Mouse (Mus musculus): Measurements from ENCODE around the gene Pmis2. TPM values are rescaled to one million over a fixed set of nuclear protein-coding genes. Genes with fewer than 3 reads are reported as not detected.

Pmis2 gene
- polyA plus RNA-seq, 1 experiment from 2014 or later = not detected

GRCm38 (mm10) chr7:30629013-30629412, 42.4 kb downstream of the Pmis2 start:
- Histone ChIP-seq H3K9ac (no peak overlapping the region), H3K36me3 (peaks cover 4% of the 10 kb centered on the region; the same call in 1 of the 2 replicates), H3K4me2 (no peak overlapping the region), H3K27ac (no peak overlapping the region), H3K9me3 (no peaks in the 10 kb centered on the region), H3K4me1 (peaks cover 12% of the 10 kb centered on the region), H3K4me3 (replicated peaks) (no peak overlapping the region), H3K27me3 (replicated peaks) (peaks cover 21% of the 10 kb centered on the region)
- no peak for ATAC-seq (ENCODE audit: insufficient read depth, low FRiP score, low read depth)

GRCm38 (mm10) chr7:30626647-30627046, 44.8 kb downstream of the Pmis2 start:
- H3K36me3 ChIP-seq = peaks cover 17% of the 10 kb centered on the region
- H3K4me2 ChIP-seq = no peak overlapping the region; the same call in 1 of the 2 replicates
- no peaks in the 10 kb centered on the region for H3K27me3 ChIP-seq (replicated peaks)
- H3K9me3 ChIP-seq = no peaks in the 10 kb centered on the region
- H3K27ac ChIP-seq = no peak overlapping the region
- peaks cover 8% of the 10 kb centered on the region for H3K4me1 ChIP-seq
- 83% methylated on average over 5 of the region's 5 CpGs for WGBS
- no peak overlapping the region for H3K9ac ChIP-seq
- ATAC-seq (ENCODE audit: insufficient read depth, low FRiP score, low read depth) = no peak
- no peak overlapping the region for H3K4me3 ChIP-seq (replicated peaks)

GRCm38 (mm10) chr7:30625530-30626384, 45.6 kb downstream of the Pmis2 start, which contains the start of gene Cox6b1:
Gene Cox6b1, minus strand, starts transcription at chr7:30626151.
- peak; percentile 89 for ATAC-seq (ENCODE audit: insufficient read depth, low FRiP score, low read depth)
- no peaks in the 10 kb centered on the region for H3K27me3 ChIP-seq (replicated peaks)
- H3K9ac ChIP-seq = peak within 1 kb of the TSS; percentile 72
- H3K36me3 ChIP-seq = peaks cover 17% of the 10 kb centered on the region
- peak within 1 kb of the TSS; percentile 72 for H3K4me3 ChIP-seq (replicated peaks)
- H3K9me3 ChIP-seq = no peaks in the 10 kb centered on the region
- peak within 1 kb of the TSS; percentile 66 for H3K4me2 ChIP-seq
- WGBS = under 1% methylated on average over 44 of the region's 44 CpGs
- peaks cover 8% of the 10 kb centered on the region for H3K4me1 ChIP-seq
- H3K27ac ChIP-seq = peak within 1 kb of the TSS; percentile 46; the same call in 1 of the 2 replicates

Other genes with a start within 250 kb of the Pmis2 start
- gene Nfkbid, start 249.9 kb downstream of the Pmis2 start, polyA plus RNA-seq (2015; fragmentation: Nextera tagmentation; extraction: Ambion mirVana) = 2.5 and 2.6 TPM in 2 replicates
- 38.6 and 46.5 TPM in 2 replicates for gene Aplp1, start 226.1 kb downstream of the Pmis2 start, polyA plus RNA-seq (2015; fragmentation: Nextera tagmentation; extraction: Ambion mirVana)
- 4.7 and 6.0 TPM in 2 replicates for gene Kirrel2, start 213.9 kb downstream of the Pmis2 start, polyA plus RNA-seq (2015; fragmentation: Nextera tagmentation; extraction: Ambion mirVana)
- gene Nphs1, start 213.3 kb downstream of the Pmis2 start, polyA plus RNA-seq (2015; fragmentation: Nextera tagmentation; extraction: Ambion mirVana) = 3.7 and 5.7 TPM in 2 replicates
- gene Prodh2, start 178.0 kb downstream of the Pmis2 start, polyA plus RNA-seq (2015; fragmentation: Nextera tagmentation; extraction: Ambion mirVana) = 3.8 and 5.0 TPM in 2 replicates
- 7.3 and 8.7 TPM in 2 replicates for gene Arhgap33, start 136.5 kb downstream of the Pmis2 start, polyA plus RNA-seq (2015; fragmentation: Nextera tagmentation; extraction: Ambion mirVana)
- 49.6 and 51.0 TPM in 2 replicates for gene Hspb6, start 119.4 kb downstream of the Pmis2 start, polyA plus RNA-seq (2015; fragmentation: Nextera tagmentation; extraction: Ambion mirVana)
- 11.1 and 13.5 TPM in 2 replicates for gene Proser3, start 119.3 kb downstream of the Pmis2 start, polyA plus RNA-seq (2015; fragmentation: Nextera tagmentation; extraction: Ambion mirVana)
- gene Lin37, start 111.8 kb downstream of the Pmis2 start, polyA plus RNA-seq (2015; fragmentation: Nextera tagmentation; extraction: Ambion mirVana) = 55.0 and 66.3 TPM in 2 replicates
- gene U2af1l4, start 108.3 kb downstream of the Pmis2 start, polyA plus RNA-seq (2015; fragmentation: Nextera tagmentation; extraction: Ambion mirVana) = 82.5 and 85.7 TPM in 2 replicates
- 11.1 and 11.5 TPM in 2 replicates for gene Gm49396, start 108.3 kb downstream of the Pmis2 start, polyA plus RNA-seq (2015; fragmentation: Nextera tagmentation; extraction: Ambion mirVana)
- 135 and 138 TPM in 2 replicates for gene Psenen, start 108.0 kb downstream of the Pmis2 start, polyA plus RNA-seq (2015; fragmentation: Nextera tagmentation; extraction: Ambion mirVana)
- 2.2 and 3.5 TPM in 2 replicates for gene Igflr1, start 106.2 kb downstream of the Pmis2 start, polyA plus RNA-seq (2015; fragmentation: Nextera tagmentation; extraction: Ambion mirVana)
- 7.6 and 8.4 TPM in 2 replicates for gene Kmt2b, start 82.9 kb downstream of the Pmis2 start, polyA plus RNA-seq (2015; fragmentation: Nextera tagmentation; extraction: Ambion mirVana)
- gene Zbtb32, start 72.7 kb downstream of the Pmis2 start, polyA plus RNA-seq (2015; fragmentation: Nextera tagmentation; extraction: Ambion mirVana) = 0.81 and 0.90 TPM in 2 replicates
- gene Upk1a, start 58.8 kb downstream of the Pmis2 start, polyA plus RNA-seq (2015; fragmentation: Nextera tagmentation; extraction: Ambion mirVana) = 6.8 and 7.4 TPM in 2 replicates
- 994 and 1,014 TPM in 2 replicates for gene Cox6b1, start 45.5 kb downstream of the Pmis2 start, polyA plus RNA-seq (2015; fragmentation: Nextera tagmentation; extraction: Ambion mirVana)
- not detected in 2 replicates for gene Etv2, start 35.8 kb downstream of the Pmis2 start, polyA plus RNA-seq (2015; fragmentation: Nextera tagmentation; extraction: Ambion mirVana)
- 110 and 111 TPM in 2 replicates for gene Rbm42, start 21.3 kb downstream of the Pmis2 start, polyA plus RNA-seq (2015; fragmentation: Nextera tagmentation; extraction: Ambion mirVana)
- 39.1 and 47.7 TPM in 2 replicates for gene Haus5, start 6.6 kb downstream of the Pmis2 start, polyA plus RNA-seq (2015; fragmentation: Nextera tagmentation; extraction: Ambion mirVana)
- 4.2 and 6.6 TPM in 2 replicates for gene 2200002J24Rik, start 27.3 kb upstream of the Pmis2 start, polyA plus RNA-seq (2015; fragmentation: Nextera tagmentation; extraction: Ambion mirVana)
- gene Atp4a, start 40.6 kb upstream of the Pmis2 start, polyA plus RNA-seq (2015; fragmentation: Nextera tagmentation; extraction: Ambion mirVana) = 4.9 and 9.2 TPM in 2 replicates
- 227 and 239 TPM in 2 replicates for gene Tmem147, start 57.9 kb upstream of the Pmis2 start, polyA plus RNA-seq (2015; fragmentation: Nextera tagmentation; extraction: Ambion mirVana)
- 0.50 and 0.73 TPM in 2 replicates for gene Gapdhs, start 72.1 kb upstream of the Pmis2 start, polyA plus RNA-seq (2015; fragmentation: Nextera tagmentation; extraction: Ambion mirVana)
- 8.4 and 17.9 TPM in 2 replicates for gene Sbsn, start 79.9 kb upstream of the Pmis2 start, polyA plus RNA-seq (2015; fragmentation: Nextera tagmentation; extraction: Ambion mirVana)
- gene Dmkn, start 92.2 kb upstream of the Pmis2 start, polyA plus RNA-seq (2015; fragmentation: Nextera tagmentation; extraction: Ambion mirVana) = 70.8 and 142 TPM in 2 replicates
- gene Krtdap, start 116.3 kb upstream of the Pmis2 start, polyA plus RNA-seq (2015; fragmentation: Nextera tagmentation; extraction: Ambion mirVana) = 96.1 and 227 TPM in 2 replicates
- 14.9 and 26.5 TPM in 2 replicates for gene Ffar2, start 152.2 kb upstream of the Pmis2 start, polyA plus RNA-seq (2015; fragmentation: Nextera tagmentation; extraction: Ambion mirVana)
- gene Ffar3, start 184.6 kb upstream of the Pmis2 start, polyA plus RNA-seq (2015; fragmentation: Nextera tagmentation; extraction: Ambion mirVana) = 0.31 and 0.41 TPM in 2 replicates
- 0.26 and 0.30 TPM in 2 replicates for gene Ffar1, start 190.0 kb upstream of the Pmis2 start, polyA plus RNA-seq (2015; fragmentation: Nextera tagmentation; extraction: Ambion mirVana)
- 0.15 and 0.22 TPM in 2 replicates for gene Cd22, start 208.7 kb upstream of the Pmis2 start, polyA plus RNA-seq (2015; fragmentation: Nextera tagmentation; extraction: Ambion mirVana)
- gene Mag, start 243.3 kb upstream of the Pmis2 start, polyA plus RNA-seq (2015; fragmentation: Nextera tagmentation; extraction: Ambion mirVana) = 0.31 and 0.48 TPM in 2 replicates

Measured in stomach, embryonic 15.5 days (tissue).